Mouse (Mus musculus) macrophage (primary cell): ENCODE measurements at regions not wholly inside any gene's neighbourhood (a gene's known extent, or its start where the extent isn't known, plus 50 kb on each side); places are given as distances from the start of the nearest gene placed in this dataset.

ENCODE experiments used
- H3K27ac ChIP-seq: fragments of 350-480 bp; formaldehyde crosslinking; 2 replicates; pipeline ENCODE4 v1.9.0; 2021
- H3K36me3 ChIP-seq: fragments of 350-480 bp; formaldehyde crosslinking; 2 replicates; pipeline ENCODE4 v1.9.0; 2021; ENCODE audit errors: inconsistent target
- H3K4me3 ChIP-seq: fragments of 350-480 bp; formaldehyde crosslinking; 2 replicates; pipeline ENCODE4 v1.9.0; 2021; ENCODE audit errors: inconsistent target
- H3K79me2 ChIP-seq: fragments of 350-480 bp; formaldehyde crosslinking; 2 replicates; pipeline ENCODE4 v1.9.0; 2021; ENCODE audit errors: inconsistent target
- WGBS: methylation state at CpG from one replicate; pipeline ENCODE4 v1.1.7; 2026; ENCODE audit warnings: inconsistent platforms; ENCODE audit not compliant: missing documents; 5-methylcytosine and 5-hydroxymethylcytosine counted together

DNA sequence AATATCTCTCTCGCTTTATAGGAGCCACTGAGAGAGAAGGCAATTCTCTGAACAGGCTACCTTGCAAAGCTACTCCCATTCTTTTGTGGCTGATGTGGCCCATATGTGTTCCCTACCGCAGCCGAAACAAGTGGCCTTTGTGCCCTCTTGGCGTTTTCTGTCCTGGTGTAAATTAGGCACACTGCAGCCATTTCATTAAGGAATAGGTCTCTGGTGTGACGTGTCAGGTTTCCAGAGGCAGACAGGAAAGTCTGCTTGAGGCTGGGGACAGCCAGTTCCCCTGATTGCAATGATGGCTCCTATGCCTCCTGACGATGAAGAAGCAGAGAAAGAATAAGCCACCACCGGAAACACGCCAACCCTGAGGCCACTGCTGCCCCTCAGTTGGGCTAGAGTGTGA, 59.3 kb upstream of the Bcor start:
- Histone ChIP-seq H3K36me3 (no peaks in the 10 kb centered on the region), H3K79me2 (no peaks in the 10 kb centered on the region), H3K4me3 (no peak overlapping the region), H3K27ac (no peak overlapping the region)
- 90% methylated on average over 7 of the region's 8 CpGs for WGBS

DNA sequence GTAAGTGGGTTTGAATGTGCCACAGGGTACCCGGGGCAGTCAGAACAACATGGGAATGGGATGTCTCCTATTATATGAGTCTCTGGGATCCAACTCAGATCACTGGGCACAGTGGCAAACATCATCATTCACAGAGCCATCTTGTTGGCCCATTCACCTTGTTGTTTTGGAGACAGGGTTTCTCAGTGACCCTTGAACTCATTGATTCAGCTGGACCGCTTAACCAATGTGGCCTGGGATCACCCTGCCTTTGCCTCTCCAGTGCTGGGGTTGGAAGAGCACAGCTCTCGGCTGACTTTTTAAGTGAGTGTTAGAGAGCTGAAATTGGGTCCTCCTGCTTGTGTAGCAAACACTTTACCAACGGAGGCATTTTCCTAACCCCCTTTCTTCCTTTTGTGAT, 64.2 kb upstream of the Bcor start:
- WGBS = 86% methylated on average over 4 of the region's 4 CpGs
- no peaks in the 10 kb centered on the region for H3K79me2 ChIP-seq
- H3K36me3 ChIP-seq = no peaks in the 10 kb centered on the region
- H3K4me3 ChIP-seq = no peak overlapping the region
- no peak overlapping the region for H3K27ac ChIP-seq

DNA sequence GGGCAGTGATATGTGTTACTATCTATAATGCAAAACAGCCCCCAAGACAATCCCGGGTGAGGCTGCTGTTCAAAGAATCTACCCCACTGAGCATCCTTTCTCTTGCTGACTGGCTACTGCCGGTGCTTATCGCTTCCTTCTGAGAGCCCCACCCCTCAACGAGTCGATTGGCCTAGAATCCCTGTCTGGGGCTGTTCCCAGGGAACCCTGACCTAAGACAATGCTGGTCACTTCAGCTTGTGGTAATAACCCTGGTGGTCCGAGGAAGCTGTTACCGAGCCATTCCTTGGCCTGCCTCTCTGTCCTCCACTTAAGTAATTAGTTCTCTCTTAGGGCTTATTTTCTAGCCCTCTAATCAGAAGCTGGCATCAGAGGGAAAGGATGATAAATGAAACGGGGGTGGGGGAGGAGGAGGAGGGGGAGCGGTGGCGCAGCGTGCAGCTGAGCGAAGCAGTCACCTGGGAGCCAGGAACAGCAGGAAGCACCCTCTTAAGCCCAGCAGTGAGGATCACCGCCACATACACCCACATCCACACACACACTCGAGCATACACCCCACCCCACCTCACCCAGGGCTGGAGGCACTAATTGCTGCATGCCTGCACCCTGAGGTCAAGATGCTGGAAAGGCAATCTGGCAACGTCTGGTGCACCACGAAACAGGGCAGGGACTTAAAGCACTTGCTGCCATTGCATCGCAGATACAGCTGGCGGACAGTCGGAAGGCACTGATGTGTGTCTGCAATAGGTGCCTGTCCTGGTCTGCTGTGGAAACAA, 65.1 kb upstream of the Bcor start:
- H3K36me3 ChIP-seq = no peaks in the 10 kb centered on the region
- WGBS = 32% methylated on average over 19 of the region's 19 CpGs
- no peak overlapping the region for H3K27ac ChIP-seq
- H3K79me2 ChIP-seq = no peaks in the 10 kb centered on the region
- no peak overlapping the region for H3K4me3 ChIP-seq

DNA sequence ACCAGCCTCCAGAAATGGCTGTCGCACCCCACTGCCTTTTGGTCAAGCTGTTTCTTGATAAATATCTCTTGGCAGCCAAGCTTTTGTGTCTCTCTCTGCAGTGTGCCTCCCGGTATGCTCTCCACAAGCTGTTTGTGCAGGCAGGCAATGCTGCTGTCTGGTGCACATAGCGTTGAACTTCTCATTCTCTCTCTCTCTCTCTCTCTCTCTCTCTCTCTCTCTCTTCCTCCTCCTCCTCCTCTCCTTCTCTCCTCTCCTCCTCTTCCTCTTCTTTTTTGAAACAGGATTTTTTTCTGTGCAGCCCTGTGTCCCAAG, 65.7 kb upstream of the Bcor start:
- WGBS = 66% methylated on average over 3 of the region's 3 CpGs
- no peaks in the 10 kb centered on the region for H3K36me3 ChIP-seq
- no peak overlapping the region for H3K4me3 ChIP-seq

DNA sequence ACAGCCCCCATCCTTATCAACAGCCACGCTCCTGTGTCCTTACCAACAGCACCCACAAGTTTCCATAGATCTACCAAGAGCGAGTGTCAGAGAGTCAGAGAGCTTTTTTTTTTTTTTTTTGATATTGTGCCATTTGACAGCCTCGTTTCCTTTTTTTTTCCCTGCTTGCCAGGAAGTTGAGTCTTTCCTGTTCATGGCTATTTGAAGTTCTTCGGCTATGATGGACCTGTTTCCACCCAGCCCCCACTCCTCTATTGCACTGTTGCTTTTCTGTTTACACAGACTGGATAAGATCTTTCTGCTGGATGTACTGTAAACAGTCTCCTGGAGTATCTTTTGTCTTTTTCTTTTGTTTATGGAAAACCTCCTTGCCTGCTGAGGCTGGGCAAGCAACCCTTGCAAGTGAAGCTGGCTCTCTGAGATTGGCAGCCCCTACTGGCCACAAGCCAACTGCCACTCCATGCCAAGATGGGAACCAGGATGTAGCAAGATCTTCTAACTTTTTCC, 80.4 kb upstream of the Bcor start:
- Histone ChIP-seq H3K36me3 (no peaks in the 10 kb centered on the region), H3K4me3 (no peak overlapping the region), H3K79me2 (no peaks in the 10 kb centered on the region), H3K27ac (no peak overlapping the region)
- 29% methylated on average over 3 of the region's 4 CpGs for WGBS

More for the DNA sequence above, 65.7 kb upstream of the Bcor start:
- Histone ChIP-seq H3K79me2 (no peaks in the 10 kb centered on the region), H3K27ac (no peak overlapping the region)

DNA sequence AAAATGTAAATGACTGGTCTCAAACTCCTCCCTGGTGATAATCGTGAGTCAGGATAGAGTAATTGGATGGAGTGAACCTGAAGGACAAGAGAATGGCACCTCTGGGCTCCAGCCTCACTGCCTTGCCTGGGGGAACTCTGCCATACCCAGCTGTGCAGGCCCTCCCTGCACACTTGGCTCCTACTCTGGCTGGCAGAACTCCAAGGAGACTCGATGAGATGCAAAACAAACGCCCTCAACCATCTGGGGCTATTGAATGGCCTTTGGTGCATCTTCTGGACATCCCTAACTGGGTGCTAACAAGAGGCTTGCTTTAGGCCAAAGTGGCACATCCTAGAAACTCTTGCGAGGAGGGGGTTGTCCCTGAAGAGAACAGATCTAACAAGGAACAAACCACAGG, 81.6 kb upstream of the Bcor start:
- no peak overlapping the region for H3K4me3 ChIP-seq
- H3K36me3 ChIP-seq = no peaks in the 10 kb centered on the region
- no peak overlapping the region for H3K27ac ChIP-seq
- WGBS = 63% methylated on average over 4 of the region's 4 CpGs
- H3K79me2 ChIP-seq = no peaks in the 10 kb centered on the region

DNA sequence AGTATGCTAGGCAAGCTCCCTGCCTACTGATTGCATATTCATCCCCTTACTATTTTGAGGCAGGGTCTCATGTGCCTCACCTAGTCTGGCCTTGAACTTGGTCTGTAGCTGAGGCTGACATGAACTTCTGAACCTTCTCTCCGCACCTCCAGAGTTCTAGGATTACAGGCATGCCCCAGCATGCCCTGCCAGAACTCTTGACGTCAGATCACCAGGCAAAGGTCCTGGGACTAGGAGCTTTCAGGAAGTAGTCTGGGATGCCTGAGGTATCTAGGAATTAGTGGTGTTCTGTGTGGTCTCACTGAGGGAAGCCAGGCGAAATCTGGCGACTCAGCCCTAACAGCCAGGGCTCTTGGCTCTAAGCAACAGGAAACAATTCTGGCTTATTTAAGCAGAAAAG, 88.9 kb upstream of the Bcor start:
- 90% methylated on average over 4 of the region's 4 CpGs for WGBS
- Histone ChIP-seq H3K4me3 (no peak overlapping the region), H3K27ac (no peak overlapping the region), H3K36me3 (no peaks in the 10 kb centered on the region), H3K79me2 (no peaks in the 10 kb centered on the region)

DNA sequence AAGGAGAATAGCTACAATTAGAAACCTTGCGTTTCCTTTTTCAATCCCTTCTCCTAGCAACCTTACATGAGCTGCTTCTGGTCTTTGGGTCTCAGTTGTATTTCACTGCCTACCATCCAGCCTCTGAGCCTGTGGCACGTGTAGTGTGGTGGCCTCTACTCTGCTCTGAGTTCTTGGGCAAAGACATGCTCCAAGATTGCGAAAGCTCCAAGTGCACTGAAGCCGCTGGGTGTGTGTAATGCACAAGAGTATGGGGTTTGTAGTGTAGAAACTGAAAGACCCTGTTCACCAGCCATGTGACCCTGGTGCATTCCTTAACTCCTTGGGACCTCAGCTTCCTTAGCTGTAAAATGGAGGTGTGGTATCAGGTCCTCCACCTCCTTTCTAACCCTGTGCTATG, 89.8 kb upstream of the Bcor start:
- 71% methylated on average over 4 of the region's 4 CpGs for WGBS
- Histone ChIP-seq H3K4me3 (no peak overlapping the region), H3K36me3 (no peaks in the 10 kb centered on the region), H3K79me2 (no peaks in the 10 kb centered on the region), H3K27ac (no peak overlapping the region)

DNA sequence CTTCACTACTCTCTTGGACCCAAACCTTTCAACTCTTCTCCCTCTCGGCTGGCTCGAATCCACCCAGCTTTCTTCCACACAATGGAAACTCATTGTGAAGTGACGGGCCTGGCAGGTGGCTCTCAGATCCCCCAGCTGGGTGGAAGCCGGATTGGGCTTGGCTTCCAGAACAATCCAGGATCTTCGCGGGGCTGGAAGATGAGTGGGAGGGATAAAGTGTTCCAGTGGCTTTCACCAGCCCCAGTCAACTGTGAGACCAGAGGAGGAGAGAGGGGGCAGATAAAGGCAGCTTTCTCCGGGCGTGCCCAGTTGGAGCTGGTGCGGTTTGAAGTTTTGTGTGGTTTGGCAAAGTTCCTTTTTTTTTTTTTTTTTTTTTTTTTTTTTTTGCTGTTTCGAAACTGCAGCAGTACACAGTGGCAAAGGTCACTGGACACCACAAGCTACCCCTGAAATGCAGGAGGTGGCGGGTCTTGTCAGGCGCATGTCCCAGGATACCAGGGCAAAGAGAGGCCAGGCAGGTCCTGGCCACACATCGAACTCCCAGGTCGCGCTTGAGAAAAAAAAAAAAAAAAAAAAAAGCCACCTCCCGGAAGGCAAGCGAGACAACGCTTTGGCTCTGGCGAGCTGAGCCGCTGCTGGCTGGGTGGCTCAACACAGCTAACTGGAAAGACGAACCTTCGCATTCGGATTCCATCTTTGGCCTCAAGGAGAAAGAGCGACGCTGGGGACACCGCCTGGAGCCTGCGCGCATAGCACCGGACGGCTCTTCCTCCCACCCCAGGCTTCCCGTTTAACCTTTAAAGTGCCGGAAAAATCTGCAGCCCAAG, 91.9 kb upstream of the Bcor start:
- no peaks in the 10 kb centered on the region for H3K36me3 ChIP-seq
- peak overlapping the region; percentile 54 for H3K27ac ChIP-seq
- 16% methylated on average over 23 of the region's 32 CpGs for WGBS
- H3K4me3 ChIP-seq = peak overlapping the region; percentile 19; the same call in 1 of the 2 replicates
- H3K79me2 ChIP-seq = no peaks in the 10 kb centered on the region

DNA sequence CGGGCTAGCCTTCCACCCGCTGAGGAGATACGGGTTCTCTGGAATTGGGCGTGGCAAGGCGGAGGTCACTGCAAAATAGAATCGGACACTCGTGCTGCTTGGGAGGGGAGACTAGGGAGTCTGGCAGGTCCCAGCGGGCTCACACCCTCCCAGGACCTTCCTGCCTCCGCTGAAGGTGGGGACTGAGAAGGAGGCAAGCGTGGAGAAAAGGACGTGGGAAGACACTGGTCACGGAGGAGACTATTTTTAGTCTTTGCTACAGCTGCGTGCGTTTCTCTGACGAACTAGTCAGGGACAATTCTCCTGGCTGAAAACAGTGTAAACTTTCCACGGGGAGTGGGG, 92.5 kb upstream of the Bcor start:
- Histone ChIP-seq H3K4me3 (peak overlapping the region; percentile 19; the same call in 1 of the 2 replicates), H3K27ac (peak overlapping the region; percentile 54), H3K36me3 (no peaks in the 10 kb centered on the region), H3K79me2 (no peaks in the 10 kb centered on the region)
- WGBS = 14% methylated on average over 13 of the region's 16 CpGs

DNA sequence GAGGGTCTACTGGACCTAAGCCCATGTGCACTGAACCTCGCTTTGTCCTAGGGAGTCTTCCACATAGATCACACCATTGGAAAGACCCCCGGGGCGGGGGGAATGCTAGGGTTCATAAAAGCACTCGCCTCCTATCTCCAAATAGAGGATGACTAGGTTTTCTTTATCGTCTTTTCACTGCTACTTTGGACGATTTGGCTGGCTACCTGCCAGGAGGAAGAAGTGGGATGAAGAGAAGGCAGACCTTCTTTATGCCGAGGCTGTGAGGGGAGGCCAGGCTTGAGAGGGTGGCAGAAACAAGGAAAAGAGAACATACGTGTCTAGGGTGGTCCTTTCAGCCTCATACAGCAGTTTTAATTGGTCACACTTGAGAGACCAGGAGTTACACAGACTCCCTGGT, 96.6 kb upstream of the Bcor start:
- H3K27ac ChIP-seq = no peak overlapping the region
- H3K36me3 ChIP-seq = no peaks in the 10 kb centered on the region
- WGBS = 75% methylated on average over 8 of the region's 8 CpGs
- H3K4me3 ChIP-seq = no peak overlapping the region
- no peaks in the 10 kb centered on the region for H3K79me2 ChIP-seq

DNA sequence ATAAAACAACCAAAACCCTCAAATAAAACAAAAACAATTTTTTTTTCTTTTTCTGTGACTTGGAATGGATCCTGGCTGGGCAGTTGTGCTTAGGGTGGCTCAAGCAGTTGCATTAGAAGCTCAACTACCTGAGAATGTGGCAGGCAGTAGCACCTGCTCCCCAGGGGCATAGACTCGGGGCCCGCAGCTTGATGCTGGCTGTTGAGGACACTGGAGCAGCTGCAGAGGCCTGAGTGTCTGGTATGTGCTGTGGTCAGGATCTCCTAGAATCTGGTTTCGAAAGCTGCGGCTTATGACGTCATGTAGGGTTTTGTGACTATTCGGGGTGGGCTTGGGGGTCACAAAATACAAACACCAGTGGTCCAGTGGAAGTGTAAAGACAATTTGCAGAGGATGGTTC, 103.7 kb upstream of the Bcor start:
- 82% methylated on average over 4 of the region's 6 CpGs for WGBS
- Histone ChIP-seq H3K79me2 (no peaks in the 10 kb centered on the region), H3K4me3 (no peak overlapping the region), H3K36me3 (no peaks in the 10 kb centered on the region), H3K27ac (no peak overlapping the region)

DNA sequence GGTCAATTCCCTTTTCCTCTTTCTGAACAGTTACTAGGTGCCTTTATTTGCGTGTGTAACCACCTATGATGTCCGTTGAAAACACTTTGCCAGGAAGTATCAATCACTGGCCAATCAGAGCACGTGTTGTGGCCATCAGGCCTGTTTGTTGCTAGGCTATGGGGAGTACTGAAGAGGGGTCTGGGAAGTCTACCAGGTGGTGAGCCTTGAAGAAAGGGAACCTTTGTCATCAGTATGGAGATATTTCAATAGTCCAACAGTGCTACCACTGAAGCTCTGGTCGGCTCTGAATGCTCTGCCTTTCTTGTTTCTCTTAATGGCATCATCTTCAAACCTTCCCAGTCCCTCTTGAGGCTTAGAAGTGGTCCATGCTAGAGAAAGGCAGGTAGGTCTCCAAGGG, 124.6 kb upstream of the Bcor start:
- Histone ChIP-seq H3K79me2 (no peaks in the 10 kb centered on the region), H3K4me3 (no peak overlapping the region), H3K36me3 (no peaks in the 10 kb centered on the region), H3K27ac (no peak overlapping the region)
- WGBS = 69% methylated on average over 4 of the region's 4 CpGs

DNA sequence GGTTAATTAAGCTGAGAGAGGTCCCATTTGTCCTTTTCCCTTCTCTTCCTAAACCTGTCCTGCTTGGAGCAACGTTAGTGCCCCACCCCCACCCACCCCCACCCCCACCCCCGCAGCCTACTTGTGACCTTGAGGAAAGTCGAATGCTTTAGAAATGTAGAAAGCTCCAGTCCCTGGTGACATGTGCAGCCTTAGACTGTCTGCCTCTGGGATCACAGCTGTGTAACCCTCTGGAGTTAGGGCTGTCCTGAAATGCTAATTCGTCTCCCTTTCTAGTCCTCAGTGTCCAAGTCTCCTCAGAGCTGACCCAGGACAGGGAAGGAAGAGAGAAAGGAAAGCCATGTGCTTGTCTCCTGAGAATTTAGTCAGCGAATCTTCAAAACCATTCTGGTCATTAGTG, 125.0 kb upstream of the Bcor start:
- Histone ChIP-seq H3K4me3 (no peak overlapping the region), H3K27ac (no peak overlapping the region), H3K36me3 (no peaks in the 10 kb centered on the region), H3K79me2 (no peaks in the 10 kb centered on the region)
- WGBS = 78% methylated on average over 3 of the region's 5 CpGs
